Mouse (Mus musculus): ENCODE measurements around the gene Smim5.

The Smim5 gene

GRCm38 (mm10) chr11:115894755-115895520, 4.8 kb upstream of the Smim5 start:
- no peak for DNase-seq (ENCODE audit: low read depth, low spot score)

GRCm38 (mm10) chr11:115898446-115898845, 1.3 kb upstream of the Smim5 start:
- DNase-seq (ENCODE audit: low read depth, low spot score) = no peak

- DNase-seq (ENCODE audit: low read depth, low spot score) = no peak
Measured at GRCm38 (mm10) chr11:115898886-115899285, 880 bp upstream of the Smim5 start.

GRCm38 (mm10) chr11:115900561-115901337, 983 bp downstream of the Smim5 start:
- DNase-seq (ENCODE audit: low read depth, low spot score) = no peak

- no peak for DNase-seq (ENCODE audit: low read depth, low spot score)
Measured at GRCm38 (mm10) chr11:115901338-115902161, 1.8 kb downstream of the Smim5 start.

GRCm38 (mm10) chr11:115902177-115902576, 2.4 kb downstream of the Smim5 start:
- no peak for DNase-seq (ENCODE audit: low read depth, low spot score)

- no peak for DNase-seq (ENCODE audit: low read depth, low spot score)
Measured at GRCm38 (mm10) chr11:115902831-115903230, 3.1 kb downstream of the Smim5 start.

- no peak for DNase-seq (ENCODE audit: low read depth, low spot score)
Measured at GRCm38 (mm10) chr11:115903384-115904230, 3.8 kb downstream of the Smim5 start.

- DNase-seq (ENCODE audit: low read depth, low spot score) = no peak
Measured at GRCm38 (mm10) chr11:115904231-115904955, 4.6 kb downstream of the Smim5 start.

- no peak for DNase-seq (ENCODE audit: low read depth, low spot score)
Measured at GRCm38 (mm10) chr11:115904956-115905790, 5.4 kb downstream of the Smim5 start.

GRCm38 (mm10) chr11:115906116-115906515, 6.3 kb downstream of the Smim5 start:
- DNase-seq (ENCODE audit: low read depth, low spot score) = no peak

- DNase-seq (ENCODE audit: low read depth, low spot score) = no peak
Measured at GRCm38 (mm10) chr11:115906521-115906920, 6.8 kb downstream of the Smim5 start.

- no peak for DNase-seq (ENCODE audit: low read depth, low spot score)
Measured at GRCm38 (mm10) chr11:115911134-115911561, 11.4 kb downstream of the Smim5 start.

- DNase-seq (ENCODE audit: low read depth, low spot score) = no peak
Measured at GRCm38 (mm10) chr11:115911632-115912376, 12.0 kb downstream of the Smim5 start, which contains the start of gene Smim6. TSS of gene Smim6 (plus strand) at chr11:115912017.

GRCm38 (mm10) chr11:115916579-115916978, 16.8 kb downstream of the Smim5 start:
- no peak for DNase-seq (ENCODE audit: low read depth, low spot score)

GRCm38 (mm10) chr11:115918637-115919036, 18.9 kb downstream of the Smim5 start:
- no peak for DNase-seq (ENCODE audit: low read depth, low spot score)

GRCm38 (mm10) chr11:115919073-115919472, 19.3 kb downstream of the Smim5 start:
- no peak for DNase-seq (ENCODE audit: low read depth, low spot score)

- no peak for DNase-seq (ENCODE audit: low read depth, low spot score)
Measured at GRCm38 (mm10) chr11:115920110-115920818, 20.5 kb downstream of the Smim5 start.
